Mouse (Mus musculus) CH12.LX (cell line): ENCODE measurements around the gene Pou6f2.

ENCODE experiments used
- CHD2 ChIP-seq: IDR thresholded peaks from 2 replicates; pipeline ENCODE4 v1.6.1; 2011; ENCODE audit warnings: low read length, improper control_type of control experiment
- CTCF ChIP-seq, 2 experiments: IDR thresholded peaks in 1 of 2; conservative IDR thresholded peaks in 1 of 2; 2 replicates each; pipeline ENCODE4 v1.5.1; 2011 to 2012; ENCODE audit warnings: low read depth in 2 of 2, low read length in 2 of 2, improper control_type of control experiment in 1 of 2, inconsistent platforms in 1 of 2, mild to moderate bottlenecking in 1 of 2, moderate library complexity in 1 of 2
- EP300 ChIP-seq: IDR thresholded peaks from 2 replicates; pipeline ENCODE4 v1.6.1; 2011; ENCODE audit warnings: low read length, improper control_type of control experiment
- MAFK ChIP-seq: IDR thresholded peaks from 2 replicates; pipeline ENCODE4 v1.6.1; 2011; ENCODE audit warnings: low read length, improper control_type of control experiment; ENCODE audit not compliant: insufficient replicate concordance
- NELFE ChIP-seq: IDR thresholded peaks from 2 replicates; pipeline ENCODE4 v1.6.1; 2011; ENCODE audit warnings: low read depth, low read length, improper control_type of control experiment
- POLR2A ChIP-seq: IDR thresholded peaks from 2 replicates; pipeline ENCODE4 v1.6.1; 2011; ENCODE audit warnings: low read depth, mild to moderate bottlenecking, improper control_type of control experiment, low read length
- UBTF ChIP-seq: IDR thresholded peaks from 2 replicates; pipeline ENCODE4 v1.6.1; 2012; ENCODE audit warnings: low read depth, mild to moderate bottlenecking, inconsistent platforms, low read length, improper control_type of control experiment, moderate library complexity
- USF1 ChIP-seq: IDR thresholded peaks from 2 replicates; pipeline ENCODE4 v1.6.1; 2014; ENCODE audit warnings: low read depth, mild to moderate bottlenecking, inconsistent platforms, low read length, improper control_type of control experiment
- ZC3H11A ChIP-seq: IDR thresholded peaks from 2 replicates; pipeline ENCODE4 v1.6.1; 2012; ENCODE audit warnings: low read depth, mild to moderate bottlenecking, inconsistent platforms, low read length, improper control_type of control experiment
- ZMIZ1 ChIP-seq: IDR thresholded peaks from 2 replicates; pipeline ENCODE4 v1.6.1; 2012; ENCODE audit warnings: low read depth, mild to moderate bottlenecking, inconsistent platforms, low read length, improper control_type of control experiment
- ZNF384 ChIP-seq: IDR thresholded peaks from 2 replicates; pipeline ENCODE4 v1.6.1; 2012; ENCODE audit warnings: low read depth, low read length, improper control_type of control experiment, inconsistent platforms

GRCm38 (mm10) chr13:18218566-18219234, 178.8 kb downstream of the Pou6f2 start:
- TF ChIP-seq USF1 (no peak), ZNF384 (no peak), CHD2 (no peak), CTCF (conservative IDR thresholded peaks at IDR 0.05 in 1 of 2, IDR thresholded peaks at IDR 0.05 in 1 of 2; ENCODE audit: low read depth in 2 of 2, low read length in 2 of 2) (no peak), POLR2A (no peak), NELFE (no peak), UBTF (no peak), MAFK (no peak), ZMIZ1 (no peak), EP300 (no peak), ZC3H11A (no peak)
